Mouse (Mus musculus) neural tube, embryonic 11.5 days (tissue): ENCODE measurements at regions not wholly inside any gene's neighbourhood (a gene's known extent, or its start where the extent isn't known, plus 50 kb on each side); places are given as distances from the start of the nearest gene placed in this dataset.

Experiments
- ATAC-seq: fragments of 200-750 bp; cut with Nextera tagmentation; 2 replicates; pipeline ENCODE4 v1.8.0; 2017; ENCODE audit warnings: moderate number of reproducible peaks, mild to moderate bottlenecking, moderate TSS enrichment, moderate library complexity; ENCODE audit not compliant: insufficient read depth, low FRiP score, low TSS enrichment
- DNase-seq: peaks from one replicate; pipeline ENCODE4 v3.0.0-alpha.2; 2015; ENCODE audit warnings: low spot score
- H3K27ac ChIP-seq: fragments of 300-500 bp; sonication (generic); 2 replicates; pipeline ENCODE4 v1.5.1; 2014; ENCODE audit warnings: low read depth, mild to moderate bottlenecking, low read length
- H3K27me3 ChIP-seq: fragments of 300-500 bp; sonication (generic); 2 replicates; pipeline ENCODE4 v1.6.1; 2014; ENCODE audit warnings: mild to moderate bottlenecking, low read length, mixed read lengths; ENCODE audit not compliant: control insufficient read depth, insufficient read depth
- H3K36me3 ChIP-seq: fragments of 300-500 bp; sonication (generic); 2 replicates; pipeline ENCODE4 v1.6.1; 2014; ENCODE audit warnings: mild to moderate bottlenecking, low read length, moderate library complexity, mixed read lengths; ENCODE audit not compliant: control insufficient read depth, insufficient read depth
- H3K4me1 ChIP-seq: fragments of 300-500 bp; sonication (generic); 2 replicates; pipeline ENCODE4 v1.6.1; 2014; ENCODE audit warnings: low read length, mixed read lengths; ENCODE audit not compliant: control insufficient read depth, insufficient read depth
- H3K4me2 ChIP-seq: fragments of 300-500 bp; sonication (generic); 2 replicates; pipeline ENCODE4 v1.6.1; 2014; ENCODE audit warnings: low read depth, mild to moderate bottlenecking, moderate library complexity
- H3K4me3 ChIP-seq: fragments of 300-500 bp; sonication (generic); 2 replicates; pipeline ENCODE4 v1.5.1; 2014; ENCODE audit warnings: low read depth, low read length
- H3K9ac ChIP-seq: fragments of 300-500 bp; sonication (generic); 2 replicates; pipeline ENCODE4 v1.6.1; 2014; ENCODE audit warnings: mild to moderate bottlenecking, low read length
- H3K9me3 ChIP-seq: fragments of 300-500 bp; sonication (generic); 2 replicates; pipeline ENCODE4 v1.6.1; 2016; ENCODE audit warnings: low read length; ENCODE audit not compliant: control insufficient read depth
- WGBS: fragments of 180-500 bp; shearing (Covaris S2); extraction: QIAGEN DNeasy Blood & Tissue Kit; methylation state at CpG from one replicate; pipeline ENCODE4 v1.1.7; 2014; 5-methylcytosine and 5-hydroxymethylcytosine counted together

GRCm38 (mm10) chr2:108686019-108686743 lies 594.4 kb upstream of the Kif18a start:
- no peak overlapping the region for H3K4me2 ChIP-seq
- 84% methylated on average over 6 of the region's 6 CpGs for WGBS
- H3K36me3 ChIP-seq, result no peaks in the 10 kb centered on the region
- H3K27ac ChIP-seq, result no peak overlapping the region
- no peak overlapping the region for H3K4me3 ChIP-seq
- DNase-seq (no peak), ATAC-seq (no peak)
- no peaks in the 10 kb centered on the region for H3K4me1 ChIP-seq
- no peak overlapping the region for H3K9ac ChIP-seq
- no peaks in the 10 kb centered on the region for H3K27me3 ChIP-seq
- no peaks in the 10 kb centered on the region for H3K9me3 ChIP-seq

GRCm38 (mm10) chr2:108690091-108690490 lies 590.4 kb upstream of the Kif18a start:
- Histone ChIP-seq H3K9me3 (no peaks in the 10 kb centered on the region), H3K4me3 (no peak overlapping the region), H3K9ac (no peak overlapping the region), H3K4me1 (no peaks in the 10 kb centered on the region), H3K27ac (no peak overlapping the region), H3K27me3 (no peaks in the 10 kb centered on the region), H3K36me3 (no peaks in the 10 kb centered on the region), H3K4me2 (no peak overlapping the region)
- ATAC-seq (peak; percentile 31; the same call in 1 of the 2 replicates), DNase-seq (peak; percentile 56)
- WGBS, result 54% methylated on average over 4 of the region's 4 CpGs

- WGBS, result 59% methylated on average over 10 of the region's 10 CpGs
- Histone ChIP-seq H3K27ac (no peak overlapping the region), H3K4me3 (no peak overlapping the region), H3K36me3 (no peaks in the 10 kb centered on the region), H3K4me2 (no peak overlapping the region), H3K9me3 (no peaks in the 10 kb centered on the region), H3K9ac (no peak overlapping the region), H3K27me3 (no peaks in the 10 kb centered on the region), H3K4me1 (no peaks in the 10 kb centered on the region)
- DNase-seq (no peak), ATAC-seq (no peak)
These were observed 589.2 kb upstream of the Kif18a start for GRCm38 (mm10) chr2:108691156-108692007.

- no peaks in the 10 kb centered on the region for H3K9me3 ChIP-seq
- H3K4me2 ChIP-seq, result no peak overlapping the region
- ATAC-seq, result no peak
- H3K36me3 ChIP-seq, result no peaks in the 10 kb centered on the region
- H3K27ac ChIP-seq, result no peak overlapping the region
- 75% methylated on average over 7 of the region's 7 CpGs for WGBS
- DNase-seq, result no peak
- no peaks in the 10 kb centered on the region for H3K4me1 ChIP-seq
- no peak overlapping the region for H3K4me3 ChIP-seq
- H3K9ac ChIP-seq, result no peak overlapping the region
- H3K27me3 ChIP-seq, result no peaks in the 10 kb centered on the region
These were observed 579.2 kb upstream of the Kif18a start for GRCm38 (mm10) chr2:108701308-108701707.

GRCm38 (mm10) chr2:108707856-108708855 lies 572.4 kb upstream of the Kif18a start:
- Histone ChIP-seq H3K36me3 (no peaks in the 10 kb centered on the region), H3K27ac (no peak overlapping the region), H3K4me1 (no peaks in the 10 kb centered on the region), H3K4me3 (no peak overlapping the region), H3K27me3 (no peaks in the 10 kb centered on the region), H3K4me2 (no peak overlapping the region), H3K9me3 (no peaks in the 10 kb centered on the region), H3K9ac (no peak overlapping the region)
- DNase-seq (no peak), ATAC-seq (no peak)
- WGBS, result 82% methylated on average over 5 of the region's 5 CpGs

- Histone ChIP-seq H3K36me3 (no peaks in the 10 kb centered on the region), H3K27me3 (no peaks in the 10 kb centered on the region), H3K9ac (no peak overlapping the region), H3K27ac (no peak overlapping the region), H3K4me3 (no peak overlapping the region), H3K4me2 (no peak overlapping the region), H3K4me1 (no peaks in the 10 kb centered on the region), H3K9me3 (no peaks in the 10 kb centered on the region)
- ATAC-seq, result no peak
- no peak for DNase-seq
- 86% methylated on average over 3 of the region's 3 CpGs for WGBS
These were observed 538.5 kb upstream of the Kif18a start for GRCm38 (mm10) chr2:108742079-108742478.

GRCm38 (mm10) chr2:108743511-108743910 lies 537.0 kb upstream of the Kif18a start:
- Histone ChIP-seq H3K4me1 (no peaks in the 10 kb centered on the region), H3K36me3 (no peaks in the 10 kb centered on the region), H3K4me2 (no peak overlapping the region), H3K4me3 (no peak overlapping the region), H3K9me3 (no peaks in the 10 kb centered on the region), H3K27ac (no peak overlapping the region), H3K27me3 (no peaks in the 10 kb centered on the region), H3K9ac (no peak overlapping the region)
- WGBS, result 27% methylated on average over 2 of the region's 2 CpGs
- DNase-seq (peak; percentile 27), ATAC-seq (no peak)

GRCm38 (mm10) chr2:108744797-108745196 lies 535.7 kb upstream of the Kif18a start:
- H3K4me2 ChIP-seq, result no peak overlapping the region
- H3K4me1 ChIP-seq, result no peaks in the 10 kb centered on the region
- DNase-seq (no peak), ATAC-seq (no peak)
- H3K27me3 ChIP-seq, result no peaks in the 10 kb centered on the region
- no peaks in the 10 kb centered on the region for H3K9me3 ChIP-seq
- H3K27ac ChIP-seq, result no peak overlapping the region
- H3K9ac ChIP-seq, result no peak overlapping the region
- 90% methylated on average over 2 of the region's 2 CpGs for WGBS
- no peak overlapping the region for H3K4me3 ChIP-seq
- H3K36me3 ChIP-seq, result no peaks in the 10 kb centered on the region
